22 mouse cellular contexts compared by ENCODE assay signal in the genomic region with DNA sequence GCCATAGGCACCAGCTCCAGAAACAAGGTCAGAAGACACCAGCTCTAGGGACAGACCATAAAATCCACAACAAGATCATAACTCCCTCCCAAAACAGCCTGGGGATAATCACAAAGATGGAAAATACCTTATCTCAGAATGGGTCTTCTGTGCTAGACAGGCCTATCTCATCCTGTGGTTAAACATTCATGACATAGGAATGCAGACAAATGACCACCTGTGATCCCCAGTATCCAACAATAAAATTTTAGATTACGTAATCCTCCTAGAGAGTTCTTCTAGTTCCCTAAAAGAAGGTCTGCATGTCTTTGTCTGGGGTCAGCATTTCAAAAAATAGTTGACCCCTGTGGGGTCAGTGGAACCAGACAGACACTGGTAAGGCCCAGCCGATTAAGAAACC.
DNase-seq lines count a peak whose midpoint lies in the region; ATAC-seq and TF ChIP-seq lines count a peak whose summit lies in the region.
"Had no signal": no experiment of that assay in that cellular context is flagged by ENCODE, and none has a peak within 500 bp of the region (broad histone marks: within the 10 kb centered on the region; RNA-seq: fewer than 3 reads in every experiment).

No protein-coding gene starts in this region.

- no peak overlapping the region for H3ac ChIP-seq in C2C12 (ENCODE audit: control insufficient read depth, insufficient read length, low read depth)

- CTCF ChIA-PET in Patski (lab: Charles Lee) = no interaction called here

- no peaks in the 10 kb centered on the region for H3K79me3 ChIP-seq in C2C12 (ENCODE audit: low read depth)

- H3K4me3 ChIP-seq in C2C12 (ENCODE audit: insufficient read depth, poor library complexity, severe bottlenecking) = no peak overlapping the region
- H3K4me3 ChIP-seq: embryonic facial prominence, embryonic 10.5 days; embryonic facial prominence, embryonic 12.5 days; erythroblast, embryonic 14.5 days; forebrain, embryonic 10.5 days; forebrain, embryonic 12.5 days had no signal

- in situ Hi-C loops in Patski (cut with MboI; ENCODE audit: low pct_unique_long_range_greater_than_20kb) = no loop called here

- no peaks in the 10 kb centered on the region for H3K36me3 ChIP-seq in C2C12 (ENCODE audit: control insufficient read depth, insufficient read depth)
- H3K36me3 ChIP-seq: embryonic facial prominence, embryonic 10.5 days; embryonic facial prominence, embryonic 12.5 days; forebrain, embryonic 10.5 days; forebrain, embryonic 12.5 days had no signal

- POLR2A ChIA-PET in Patski (lab: Charles Lee) = no interaction called here

- peak; percentile 47 for ATAC-seq in Patski
- ATAC-seq: forebrain, embryonic 14.5 days; forebrain, embryonic 16.5 days had no signal

- H3K27me3 ChIP-seq in C2C12 (ENCODE audit: control insufficient read depth, insufficient read depth, insufficient read length) (no peaks in the 10 kb centered on the region), Patski (no peaks in the 10 kb centered on the region)
- H3K27me3 ChIP-seq: embryonic facial prominence, embryonic 12.5 days; forebrain, embryonic 12.5 days had no signal

- TF ChIP-seq CTCF in C2C12 (IDR thresholded peaks at IDR 0.05; ENCODE audit: control insufficient read depth, insufficient read depth, insufficient read length) = no peak
- TF ChIP-seq CTCF in Patski (IDR thresholded peaks at IDR 0.05) = no peak

- DNase-seq in Patski (ENCODE audit: low read depth, low spot score) = no peak
- peak; percentile 12 for DNase-seq in yolk sac, embryonic 10.5 days (ENCODE audit: low spot score)
- no peak for DNase-seq in adrenal gland, adult 18-20 months (ENCODE audit: low spot score in 2 of 2)
- DNase-seq in urinary bladder, postnatal 25 days (ENCODE audit: low spot score) = no peak
- no peak for DNase-seq in lung, postnatal 25 days (ENCODE audit: low spot score)
- DNase-seq: adrenal gland, adult 8-10 months; adrenal gland, postnatal 14 days; adrenal gland, postnatal 36 days; B cell, adult 2 months; cerebellum, adult 11-12 months; cerebellum, adult 2 months; cerebellum, adult 9-10 months; cerebellum, postnatal 10 days; cerebellum, postnatal 25 days had no signal

- no peaks in the 10 kb centered on the region for H3K79me2 ChIP-seq in C2C12 (ENCODE audit: control insufficient read depth, insufficient read depth)

TF ChIP-seq in C2C12, 6 proteins besides CTCF, POLR2A, EP300 and RAD21:
- TF ChIP-seq USF1 (IDR thresholded peaks at IDR 0.05; ENCODE audit: low read depth) = no peak
- TF ChIP-seq CEBPB (IDR thresholded peaks at IDR 0.05; ENCODE audit: low read depth) = peak; percentile 39
